Mouse (Mus musculus) kidney, postnatal 10 days (tissue): ENCODE data around the gene Olfr676.
"Not testable (repeated sequence)": the region's sequence is repeated elsewhere in the genome, so short reads cannot be mapped to it uniquely, and the experiment has no call there.

Source experiments
- DNase-seq: peaks from one replicate; pipeline ENCODE4 v3.0.0; 2021; ENCODE audit warnings: mixed read lengths

The Olfr676 gene

GRCm38 (mm10) chr7:105032398-105032797 lies at the start of gene Olfr676:
Gene Olfr676, plus strand, starts transcription at chr7:105032698.
- DNase-seq = no peak

DNA sequence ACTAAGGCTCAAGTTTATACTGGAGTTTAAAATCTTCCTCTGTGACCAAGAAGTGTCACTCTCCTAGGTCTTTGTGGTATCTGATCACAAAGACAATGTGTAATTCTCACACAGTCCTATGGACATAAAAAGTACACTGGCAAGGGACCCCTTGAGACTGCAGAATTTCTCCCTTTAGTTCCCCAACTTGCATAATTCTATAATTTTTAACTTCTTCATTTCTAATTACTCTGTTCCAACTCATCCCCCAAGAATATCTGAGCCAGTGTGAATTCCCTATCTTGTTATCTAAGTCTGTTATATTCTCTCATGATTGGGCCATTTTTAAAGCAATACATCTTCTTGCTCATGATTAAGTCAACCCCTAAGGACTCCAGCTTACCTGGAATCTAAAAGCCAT lies 30.6 kb upstream of the Olfr676 start, which contains the start of gene Olfr672:
Gene Olfr672, minus strand, starts transcription at position 101 of the 400 bp plus-strand sequence.
- no peak for DNase-seq

- no peak for DNase-seq
Measured at GRCm38 (mm10) chr7:105022530-105022929, 10.0 kb upstream of the Olfr676 start.

DNA sequence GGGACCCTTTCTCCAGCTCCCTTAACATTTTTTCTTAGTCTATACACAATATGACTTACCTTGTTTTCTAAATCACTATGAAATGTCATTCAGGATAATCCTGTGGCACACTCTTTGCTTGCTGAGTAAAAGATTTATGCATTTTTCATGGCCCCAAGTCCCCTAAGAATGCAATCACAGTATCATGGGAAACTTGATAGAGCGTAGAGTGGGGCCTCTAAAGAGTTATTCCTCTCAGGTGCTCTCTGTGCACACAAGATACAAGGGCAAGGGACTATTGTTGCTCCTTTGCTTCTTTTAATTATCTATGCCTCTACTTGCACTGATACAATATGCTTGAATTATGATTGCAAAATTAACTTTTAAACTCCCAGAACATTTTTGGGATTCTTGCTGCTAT lies 4.1 kb upstream of the Olfr676 start, which contains the start of gene Olfr675:
Gene Olfr675, minus strand, starts transcription at position 101 of the 400 bp plus-strand sequence.
- no peak for DNase-seq

DNA sequence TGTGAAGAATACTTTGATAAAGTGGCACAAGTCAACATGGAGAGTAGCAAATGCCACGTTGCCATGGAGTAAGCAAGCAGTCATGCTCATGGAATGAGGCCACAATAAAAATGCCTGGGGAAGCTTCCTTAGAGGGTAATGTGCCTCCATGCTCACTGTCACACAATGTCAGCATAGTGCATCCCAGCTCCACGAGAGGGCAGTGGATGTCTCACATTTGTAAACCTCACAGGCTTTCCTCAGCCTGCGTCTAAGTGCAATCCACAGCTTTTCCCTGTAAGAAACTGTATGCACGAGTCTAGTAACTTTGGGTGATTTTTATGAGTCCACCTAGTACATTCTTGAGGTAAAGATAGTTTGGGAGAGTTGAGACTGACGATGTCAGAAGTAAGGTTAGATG lies 1.3 kb downstream of the Olfr676 start:
- not testable (repeated sequence) for DNase-seq

- no peak for DNase-seq
Measured at GRCm38 (mm10) chr7:105058951-105059350, 26.5 kb downstream of the Olfr676 start.

- DNase-seq = no peak
Measured at GRCm38 (mm10) chr7:105064175-105064574, 31.7 kb downstream of the Olfr676 start, which contains the start of gene Olfr678. Gene Olfr678, plus strand, starts transcription at chr7:105064475.

DNA sequence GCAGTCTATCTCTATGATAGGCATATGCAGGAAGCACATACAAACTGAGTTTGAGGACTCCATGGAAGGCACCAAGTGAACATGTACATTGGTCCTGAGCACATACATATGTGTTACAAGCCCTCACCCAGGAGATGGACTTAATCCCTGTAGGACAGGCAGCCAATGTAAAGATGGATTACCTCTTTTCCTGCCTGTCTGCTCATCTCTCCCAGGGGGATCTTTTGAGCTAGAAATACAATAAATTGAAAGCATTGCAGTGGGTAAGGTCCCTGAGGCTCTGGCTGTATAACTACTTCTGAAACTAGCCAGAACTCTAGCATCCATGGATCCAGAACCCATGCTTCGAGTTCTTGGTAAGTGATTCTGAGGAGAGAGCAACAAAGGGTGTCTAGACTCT lies 48.4 kb downstream of the Olfr676 start, which contains the start of gene Olfr679:
Gene Olfr679, plus strand, starts transcription at position 301 of the 400 bp plus-strand sequence.
- no peak for DNase-seq
